Mouse (Mus musculus) kidney, postnatal 36 days (tissue): ENCODE measurements around the gene Ahsa2.
"Not testable (repeated sequence)": the region's sequence is repeated elsewhere in the genome, so short reads cannot be mapped to it uniquely, and the experiment has no call there.

ENCODE experiments used
- DNase-seq, 2 experiments: peaks; one replicate each; pipeline ENCODE4 v3.0.0; 2021 to 2022; ENCODE audit warnings: mixed read lengths in 2 of 2

Ahsa2 gene

DNA sequence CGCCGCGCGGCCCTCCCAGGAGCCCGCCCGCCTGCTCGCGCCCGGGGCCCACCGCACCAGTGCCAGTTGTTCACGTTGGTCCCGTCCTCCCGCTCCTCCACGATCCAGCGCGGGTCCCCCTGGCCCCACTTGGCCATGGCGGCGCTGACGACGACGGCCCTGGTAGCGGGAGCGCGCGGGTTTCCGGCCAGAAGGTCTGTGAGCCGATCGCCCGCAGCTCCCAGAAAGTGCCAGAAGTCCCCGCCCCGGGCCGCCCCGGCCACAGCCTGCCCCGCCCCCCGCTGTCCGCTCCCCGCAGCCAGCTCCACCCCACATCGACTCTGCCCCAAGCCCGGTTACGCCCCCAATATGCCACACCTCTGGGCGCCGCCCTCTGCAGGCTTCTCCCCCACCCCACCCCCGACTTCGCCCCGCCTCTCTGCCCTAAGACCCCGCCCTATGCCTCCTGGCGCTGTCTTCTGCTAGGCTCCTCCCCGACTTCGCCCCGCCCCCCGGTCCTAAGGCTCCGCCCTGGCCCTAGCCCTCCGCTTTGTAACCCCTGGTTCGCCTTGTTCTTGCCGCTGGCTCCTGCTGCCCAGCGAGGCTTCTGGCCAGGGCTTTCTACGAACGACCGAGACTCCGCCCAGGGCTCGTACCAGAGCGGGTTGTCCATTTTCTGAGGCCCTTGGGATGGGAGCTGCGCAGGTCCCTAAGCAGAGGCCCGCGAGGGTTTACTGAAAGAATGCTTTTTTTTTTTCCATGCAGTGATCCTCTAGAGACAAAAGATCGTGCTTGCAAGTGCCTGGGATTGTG, at the start of gene Ahsa2:
Ahsa2 (minus strand) TSS at position 313 of the 792 bp plus-strand sequence.
- DNase-seq: peak; percentile 98 to 100

DNA sequence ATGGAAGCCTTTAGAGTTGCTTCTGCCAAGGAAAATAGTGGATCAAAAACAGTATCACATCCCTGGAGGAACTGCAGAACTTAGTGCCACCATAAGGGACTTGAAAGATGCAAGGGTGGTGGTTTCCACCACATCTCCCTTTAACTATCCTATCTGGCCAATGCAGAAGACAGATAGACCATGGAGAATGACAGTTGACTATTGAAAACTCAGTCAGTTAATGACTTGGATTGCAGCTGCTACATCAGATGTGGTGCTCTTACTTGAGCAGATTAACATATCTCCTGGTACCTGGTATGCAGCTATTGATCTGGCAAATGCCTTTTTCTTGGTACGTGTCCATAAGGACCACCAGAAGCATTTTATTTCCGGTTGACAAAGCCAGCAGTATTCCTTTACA, 39.6 kb upstream of the Ahsa2 start:
- no peak for DNase-seq

DNA sequence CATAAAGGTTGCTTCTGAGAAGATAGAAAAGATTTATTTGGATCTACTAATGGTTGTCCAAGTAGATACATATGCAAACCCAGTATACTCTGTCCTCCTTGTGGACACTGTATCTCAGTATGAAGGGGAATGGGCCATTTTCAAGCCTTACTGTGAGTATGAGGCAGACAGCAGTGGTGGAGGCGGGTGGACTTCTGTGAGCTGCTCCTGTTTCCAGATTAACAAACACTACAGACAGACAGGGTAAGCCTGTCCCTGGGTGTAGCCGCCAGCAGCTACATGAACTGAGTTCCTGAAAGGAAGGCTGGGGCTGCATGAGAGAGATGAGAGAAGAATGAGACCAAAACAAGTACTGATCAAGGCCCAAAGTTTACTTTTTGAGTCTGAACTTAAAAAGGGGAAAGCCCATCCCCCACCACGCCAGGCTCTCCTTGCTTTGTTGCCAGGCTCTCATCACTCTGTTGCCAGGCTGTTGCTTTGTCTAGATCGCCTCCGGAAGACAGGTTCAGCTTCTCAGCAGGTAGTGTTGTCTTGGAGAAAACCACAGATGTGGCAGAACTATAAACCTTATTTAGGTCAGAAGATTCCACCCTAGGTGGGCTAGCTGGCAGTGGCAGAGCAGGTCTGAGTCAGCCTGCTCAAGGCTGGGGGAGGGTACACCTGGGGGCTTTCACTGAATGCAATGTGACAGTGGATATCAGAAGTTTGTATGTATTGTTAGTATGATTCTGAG, 22.8 kb upstream of the Ahsa2 start, which contains the start of gene 1700093K21Rik:
1700093K21Rik (minus strand) TSS at position 683 of the 733 bp plus-strand sequence.
- no peak for DNase-seq

DNA sequence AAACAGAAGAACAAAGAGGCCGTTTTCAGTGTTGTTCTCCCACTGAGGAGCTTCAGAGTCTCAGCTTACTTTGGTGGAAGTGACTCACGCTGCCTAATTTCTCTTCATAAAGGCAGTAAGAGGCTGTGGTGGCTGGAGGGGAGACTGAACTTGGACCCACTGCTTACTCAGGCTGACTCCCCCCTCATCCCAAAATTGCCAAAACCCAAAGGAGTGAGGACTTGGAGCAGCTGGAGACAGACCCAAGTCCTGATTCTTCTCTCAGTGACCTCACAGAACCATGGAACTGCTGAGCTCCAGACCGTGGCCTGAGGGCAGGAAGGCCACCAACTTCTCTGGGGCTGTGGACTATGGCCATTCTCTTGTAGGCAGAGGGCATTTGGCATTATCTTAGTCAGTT, 21.2 kb upstream of the Ahsa2 start:
- peak in 1 of 2 experiments; percentile 16 for DNase-seq

DNA sequence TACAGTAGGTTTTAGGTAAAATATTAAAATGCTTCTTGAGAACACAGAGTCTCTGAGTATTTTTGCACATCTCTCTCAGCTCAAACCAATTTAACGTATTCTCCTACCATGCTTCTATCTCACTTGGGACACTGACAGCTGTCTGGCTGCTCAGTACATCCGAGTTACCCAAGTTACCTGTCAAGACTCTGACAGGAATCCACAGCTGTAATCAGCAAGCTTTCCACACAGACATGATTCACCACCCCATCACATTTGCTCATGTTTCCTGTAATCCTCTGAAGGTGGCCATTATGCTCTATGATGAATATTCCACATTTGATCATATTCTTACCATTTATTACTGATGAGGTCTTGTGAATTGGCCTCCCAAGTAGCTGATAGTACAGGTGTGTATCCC, 17.5 kb upstream of the Ahsa2 start:
- DNase-seq: no peak

DNA sequence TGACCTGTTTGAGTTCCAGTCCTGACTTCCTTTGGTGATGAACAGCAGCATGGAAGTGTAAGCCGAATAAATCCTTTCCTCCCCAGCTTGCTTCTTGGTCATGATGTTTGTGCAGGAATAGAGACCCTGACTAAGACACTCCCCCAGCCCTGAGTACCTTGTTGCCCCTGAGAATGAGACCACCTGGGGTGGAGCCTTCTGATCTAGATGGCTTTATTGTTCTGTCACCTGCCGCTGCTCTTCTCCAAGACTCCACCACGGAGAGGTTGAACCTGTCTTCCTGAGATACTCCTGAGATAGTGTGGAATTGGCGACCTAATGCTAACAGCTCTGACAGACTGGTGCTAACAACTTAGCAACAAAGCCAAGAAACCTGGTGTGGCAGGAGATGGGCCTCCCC, 17.0 kb upstream of the Ahsa2 start:
- not testable (repeated sequence) for DNase-seq

DNA sequence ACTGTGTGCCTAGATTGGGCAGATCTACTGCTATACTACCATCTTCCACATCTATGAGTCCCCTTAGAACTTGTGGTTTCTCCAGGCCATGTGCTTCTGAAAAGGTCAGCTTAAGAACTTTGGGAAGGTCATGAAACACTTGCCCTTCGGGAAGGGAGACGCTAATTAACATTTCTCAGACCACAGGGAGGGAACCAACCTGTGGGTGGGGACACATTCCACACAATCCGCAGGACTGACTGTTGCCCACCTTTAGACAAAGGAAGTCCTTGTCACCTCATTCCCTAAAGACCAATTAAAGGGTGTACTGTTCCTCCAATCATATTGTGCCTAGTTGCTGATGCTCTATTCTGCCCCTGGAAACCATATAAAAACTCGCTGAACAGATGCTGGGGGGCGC, 7.0 kb upstream of the Ahsa2 start:
- not testable (repeated sequence) for DNase-seq

DNA sequence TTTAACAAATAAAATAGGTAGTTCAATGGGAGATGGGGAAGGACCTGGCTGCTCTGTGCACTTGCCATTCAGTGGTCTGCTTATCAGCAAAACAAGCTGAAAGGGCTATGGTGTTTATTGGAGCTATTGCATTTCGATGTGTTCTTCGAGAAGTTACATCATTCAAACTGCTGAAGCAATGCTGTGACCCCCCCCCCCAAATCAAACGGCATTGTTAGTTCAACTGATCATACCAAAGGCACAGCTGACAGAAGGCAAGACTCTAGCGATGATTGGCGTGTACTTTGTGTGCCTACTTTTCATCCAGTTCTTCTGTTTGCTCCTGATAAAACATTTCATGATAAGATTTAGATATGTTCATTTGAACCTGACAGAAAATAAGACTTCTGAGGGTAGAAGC, 779 bp upstream of the Ahsa2 start:
- no peak for DNase-seq

DNA sequence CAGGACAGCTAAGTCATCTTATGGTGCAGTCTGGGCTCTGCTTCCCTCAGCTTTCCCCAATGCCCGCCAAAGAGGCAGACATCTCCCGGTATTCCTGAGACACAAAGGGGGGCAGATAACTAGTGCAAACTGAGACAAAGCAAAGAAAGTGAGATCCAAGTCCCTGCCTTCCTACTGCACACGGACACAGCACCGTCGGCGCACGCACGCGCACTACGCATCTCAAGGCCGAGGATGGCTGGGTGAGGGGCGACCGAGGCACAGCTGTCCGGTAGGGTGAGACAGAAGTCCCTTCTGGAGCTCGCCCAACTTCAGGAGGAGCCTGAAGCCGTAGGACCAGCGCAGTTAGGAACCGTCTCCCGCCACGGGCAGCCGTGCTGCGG, 504 bp downstream of the Ahsa2 start:
- DNase-seq: peak; percentile 54 to 81

DNA sequence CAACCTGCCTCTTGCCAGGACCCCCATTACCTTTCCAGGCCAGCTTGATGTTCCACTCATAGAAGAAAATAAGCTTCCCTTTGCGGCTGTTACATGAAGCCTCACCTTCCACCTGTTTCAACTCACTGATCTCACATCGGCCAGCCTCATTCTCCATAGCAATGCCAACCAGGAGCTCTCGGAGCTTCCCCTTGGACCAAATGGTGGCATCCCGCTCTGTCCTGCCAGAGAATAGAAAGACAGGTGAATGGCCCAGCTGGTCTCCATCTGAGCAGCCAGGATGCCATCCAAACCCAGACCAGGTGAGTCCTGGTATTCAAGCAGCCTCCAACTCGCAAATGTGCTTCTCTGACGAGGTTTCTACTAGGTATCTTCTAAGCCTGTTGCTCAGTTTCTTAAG, 1.2 kb downstream of the Ahsa2 start:
- no peak for DNase-seq

DNA sequence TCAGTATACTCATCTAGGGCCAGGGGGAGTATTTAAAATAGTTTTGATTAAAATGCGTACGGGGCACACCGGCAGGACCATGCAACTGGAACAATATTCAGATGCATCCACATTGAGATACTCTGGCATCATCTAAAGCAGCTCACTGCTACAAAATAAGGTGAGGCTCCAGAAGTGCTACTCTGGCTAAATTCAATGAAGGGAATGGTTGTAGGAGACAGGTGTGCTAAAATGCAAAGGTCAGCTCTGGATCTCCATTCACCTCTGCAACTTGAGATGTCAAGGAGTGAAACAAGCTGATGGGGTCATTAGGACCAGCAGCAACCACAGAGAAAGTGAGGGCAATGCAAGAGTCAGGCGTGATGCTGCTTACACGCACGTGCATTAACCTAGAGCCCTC, 2.6 kb downstream of the Ahsa2 start:
- no peak for DNase-seq

DNA sequence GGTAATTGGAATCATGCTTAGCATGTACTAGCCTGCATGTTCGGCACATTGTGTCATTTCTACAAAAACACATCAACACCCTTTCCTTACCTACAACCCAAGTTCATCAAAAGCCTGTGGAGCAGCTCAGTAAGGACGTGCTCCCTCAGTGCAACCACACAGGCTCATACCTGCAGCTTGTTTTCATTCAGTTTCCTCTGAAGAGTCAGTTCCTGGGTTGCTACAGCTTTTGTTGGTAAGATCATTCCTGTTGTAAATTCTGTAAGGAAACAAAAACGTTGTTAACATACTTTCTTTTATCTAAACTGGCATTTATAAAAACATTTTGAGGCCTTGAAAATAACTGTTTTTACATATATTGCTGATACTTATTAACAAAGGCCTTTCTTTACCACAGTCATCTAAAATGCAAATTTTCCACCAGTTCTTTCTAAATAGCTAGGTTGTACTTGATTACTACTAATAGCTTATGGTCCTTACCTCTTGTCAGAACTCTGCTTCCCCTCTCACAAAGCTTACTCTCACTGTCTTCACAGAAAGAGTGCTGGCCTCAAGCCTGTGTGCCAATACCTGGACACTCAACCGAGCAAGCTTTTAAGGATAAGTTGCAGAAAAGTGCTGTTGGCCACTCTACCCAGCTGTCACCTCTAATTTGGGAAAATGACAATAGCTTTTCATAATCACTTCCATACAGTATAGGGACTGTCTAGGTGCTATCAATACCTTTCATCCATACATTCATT, 5.6 kb downstream of the Ahsa2 start:
- no peak for DNase-seq

DNA sequence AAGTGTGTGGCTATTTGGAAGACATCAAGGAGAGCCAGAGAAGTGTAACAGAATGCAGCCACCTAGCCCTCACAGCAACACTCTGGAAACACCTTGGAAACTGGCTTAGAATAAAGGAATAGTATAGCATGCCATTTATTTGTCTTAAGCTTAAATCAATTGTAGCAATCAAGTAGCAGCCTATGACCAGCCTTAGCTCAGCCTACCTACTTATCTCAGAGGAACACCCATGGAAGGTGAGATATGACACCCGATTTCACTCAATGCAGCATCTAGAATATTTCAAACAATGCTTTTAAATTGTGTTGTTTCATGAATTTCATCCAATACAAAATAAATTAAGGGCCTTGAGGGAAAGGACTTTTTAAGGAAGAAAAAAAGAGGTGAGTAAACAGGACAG, 7.9 kb downstream of the Ahsa2 start:
- no peak for DNase-seq

DNA sequence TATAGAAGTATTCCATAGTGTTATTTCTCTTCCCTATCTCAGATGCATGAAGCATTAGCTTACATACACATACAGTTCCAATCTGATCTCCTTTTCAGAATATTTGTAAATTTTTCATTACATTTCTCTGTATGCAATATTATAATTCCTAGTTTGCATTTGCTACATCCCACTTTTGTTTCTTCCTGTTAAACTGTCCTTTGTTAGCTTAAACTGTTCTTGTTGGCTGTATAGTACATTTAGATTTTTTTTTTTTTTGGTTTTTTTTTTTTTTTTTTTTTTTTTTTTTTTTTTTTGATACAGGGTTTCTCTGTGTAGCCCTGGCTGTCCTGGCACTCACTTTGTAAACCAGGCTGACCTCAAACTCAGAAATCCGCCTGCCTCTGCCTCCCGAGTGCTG, 32.0 kb downstream of the Ahsa2 start:
- not testable (repeated sequence) for DNase-seq
